Mouse (Mus musculus) ES-E14 (cell line): ENCODE measurements around the gene Larp1b. TPM values are rescaled to one million over a fixed set of nuclear protein-coding genes. Genes with fewer than 3 reads are reported as not detected.

Experiments
- DNase-seq: peaks from one replicate; pipeline ENCODE4 v3.0.0-alpha.2; 2013; ENCODE audit warnings: low read depth, low spot score
- H3K27ac ChIP-seq: 2 replicates; pipeline ENCODE4 v1.5.1; 2012; ENCODE audit warnings: low read depth, mild to moderate bottlenecking, low read length, moderate library complexity, mixed read lengths; ENCODE audit not compliant: poor library complexity, insufficient read depth, severe bottlenecking
- H3K36me3 ChIP-seq: 2 replicates; pipeline ENCODE4 v1.6.1; 2012; ENCODE audit warnings: mild to moderate bottlenecking, low read length, moderate library complexity, mixed read lengths; ENCODE audit not compliant: control insufficient read depth, poor library complexity, insufficient read depth, severe bottlenecking
- H3K4me1 ChIP-seq, 2 experiments: fragments of 150-350 bp in 1 of 2; sonication (generic) in 1 of 2; 2 replicates each; pipeline ENCODE4 v1.6.1; 2012; ENCODE audit warnings: low read length in 2 of 2, mild to moderate bottlenecking in 1 of 2, mixed read lengths in 1 of 2; ENCODE audit not compliant: control insufficient read depth in 2 of 2, insufficient read depth in 2 of 2, poor library complexity in 1 of 2
- H3K4me3 ChIP-seq, 2 experiments: fragments of 150-350 bp in 1 of 2; sonication (generic) in 1 of 2; 2 replicates each; pipeline ENCODE4 v1.5.1; 2012; ENCODE audit warnings: low read length in 2 of 2, low read depth in 1 of 2, mild to moderate bottlenecking in 1 of 2, mixed read lengths in 1 of 2; ENCODE audit not compliant: insufficient read depth in 1 of 2, poor library complexity in 1 of 2, severe bottlenecking in 1 of 2
- H3K9ac ChIP-seq: 2 replicates; pipeline ENCODE4 v1.6.1; 2012; ENCODE audit warnings: low read depth, mild to moderate bottlenecking, low read length, mixed read lengths; ENCODE audit not compliant: poor library complexity, insufficient read depth, severe bottlenecking
- H3K9me3 ChIP-seq: fragments of 150-350 bp; sonication (generic); 2 replicates; pipeline ENCODE4 v1.6.1; 2012; ENCODE audit warnings: low read depth, mild to moderate bottlenecking, low read length; ENCODE audit not compliant: control insufficient read depth, insufficient read depth
- CHD2 ChIP-seq: IDR thresholded peaks from 2 replicates; pipeline ENCODE4 v1.6.1; 2014; ENCODE audit warnings: mild to moderate bottlenecking, low read depth, low read length, inconsistent platforms
- HCFC1 ChIP-seq: IDR thresholded peaks from 2 replicates; pipeline ENCODE4 v1.6.1; 2012; ENCODE audit warnings: low read length, inconsistent platforms, borderline replicate concordance; ENCODE audit not compliant: insufficient read depth
- MAFK ChIP-seq: IDR thresholded peaks from 2 replicates; pipeline ENCODE4 v1.6.1; 2014; ENCODE audit warnings: mild to moderate bottlenecking, low read depth, low read length, inconsistent platforms; ENCODE audit not compliant: insufficient read depth
- ZC3H11A ChIP-seq: IDR thresholded peaks from 2 replicates; pipeline ENCODE4 v1.6.1; 2012; ENCODE audit warnings: low read depth, mild to moderate bottlenecking, inconsistent platforms, low read length, borderline replicate concordance
- ZNF384 ChIP-seq: IDR thresholded peaks from 2 replicates; pipeline ENCODE4 v1.6.1; 2012; ENCODE audit warnings: low read depth, low read length, inconsistent platforms
- in situ Hi-C, 2 experiments: fragments of 600-800 bp; cut with MboI; formaldehyde crosslinking; loops; one replicate each; pipeline ENCODE4 v1.15.1; 2025; ENCODE audit warnings: low sequenced_read_pairs in 2 of 2, inconsistent platforms in 1 of 2; ENCODE audit not compliant: unreplicated experiment in 2 of 2
- total RNA-seq: library from RNA; depleted of rRNA; stranded (reverse); fragments of 300-350 nt; gene quantifications from 2 replicates; pipeline ENCODE4 v1.2.3, GENCODE M21; 2012

Gene Larp1b
- total RNA-seq, 1 experiment, result 9.4 TPM

GRCm38 (mm10) chr3:40958831-40959230, 9.2 kb downstream of the Larp1b start:
- H3K27ac ChIP-seq, result no peak overlapping the region
- no peak for DNase-seq
- in situ Hi-C loops, result no loop called here
- H3K4me1 ChIP-seq, result no peaks in the 10 kb centered on the region
- TF ChIP-seq ZNF384, result no peak
- TF ChIP-seq ZC3H11A, result no peak
- TF ChIP-seq MAFK, result no peak
- no peak for TF ChIP-seq HCFC1
- no peak for TF ChIP-seq CHD2
- no peaks in the 10 kb centered on the region for H3K9me3 ChIP-seq
- no peak overlapping the region for H3K9ac ChIP-seq
- H3K36me3 ChIP-seq, result no peaks in the 10 kb centered on the region
- no peak overlapping the region for H3K4me3 ChIP-seq

- Histone ChIP-seq H3K9me3 (no peaks in the 10 kb centered on the region), H3K4me1 (no peaks in the 10 kb centered on the region), H3K36me3 (no peaks in the 10 kb centered on the region), H3K9ac (no peak overlapping the region), H3K27ac (no peak overlapping the region), H3K4me3 (no peak overlapping the region)
- TF ChIP-seq ZNF384, result no peak
- TF ChIP-seq HCFC1, result no peak
- no peak for DNase-seq
- in situ Hi-C loops, result no loop called here
These were observed 31.1 kb downstream of the Larp1b start for GRCm38 (mm10) chr3:40980758-40981157.

- Histone ChIP-seq H3K9ac (no peak overlapping the region), H3K9me3 (no peaks in the 10 kb centered on the region), H3K4me1 (no peaks in the 10 kb centered on the region), H3K36me3 (no peaks in the 10 kb centered on the region), H3K27ac (no peak overlapping the region), H3K4me3 (no peak overlapping the region)
- in situ Hi-C loops, result no loop called here
- TF ChIP-seq CHD2 (no peak), HCFC1 (no peak), MAFK (no peak), ZNF384 (no peak), ZC3H11A (no peak)
- no peak for DNase-seq
These were observed 37.9 kb downstream of the Larp1b start for GRCm38 (mm10) chr3:40987539-40987938.

DNA sequence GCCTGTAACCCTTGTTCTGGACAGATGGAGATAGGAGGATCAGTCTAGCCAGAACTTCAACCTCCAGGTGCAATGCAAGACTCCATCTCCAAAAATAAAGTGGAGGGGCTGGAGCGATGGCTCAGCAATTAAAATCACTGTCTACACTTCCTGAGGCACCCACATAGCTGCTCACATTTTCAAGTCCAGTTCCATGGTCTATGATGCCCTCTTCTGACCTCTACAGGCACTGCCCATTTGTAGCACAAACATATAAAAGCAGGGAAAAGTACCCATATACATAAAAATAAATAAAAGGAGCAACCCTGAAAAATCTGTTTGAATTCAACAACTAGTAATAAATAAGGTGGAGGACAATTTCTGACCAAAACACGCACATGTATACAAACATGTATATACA, 39.1 kb downstream of the Larp1b start:
- H3K36me3 ChIP-seq, result no peaks in the 10 kb centered on the region
- in situ Hi-C loops, result no loop called here
- no peak for TF ChIP-seq MAFK
- no peak for TF ChIP-seq HCFC1
- TF ChIP-seq CHD2, result no peak
- TF ChIP-seq ZC3H11A, result no peak
- no peak for TF ChIP-seq ZNF384
- no peaks in the 10 kb centered on the region for H3K9me3 ChIP-seq
- H3K4me3 ChIP-seq, result no peak overlapping the region
- H3K4me1 ChIP-seq, result no peaks in the 10 kb centered on the region
- H3K9ac ChIP-seq, result no peak overlapping the region
- no peak overlapping the region for H3K27ac ChIP-seq
- DNase-seq, result no peak

- DNase-seq, result no peak
- in situ Hi-C loops, result no loop called here
- no peak overlapping the region for H3K9ac ChIP-seq
These were observed 41.9 kb downstream of the Larp1b start for GRCm38 (mm10) chr3:40991541-40991940.

More at GRCm38 (mm10) chr3:40991541-40991940, 41.9 kb downstream of the Larp1b start:
- no peaks in the 10 kb centered on the region for H3K4me1 ChIP-seq
- H3K4me3 ChIP-seq, result no peak overlapping the region
- no peaks in the 10 kb centered on the region for H3K9me3 ChIP-seq
- TF ChIP-seq ZNF384 (no peak), CHD2 (no peak), HCFC1 (no peak), MAFK (no peak)
- H3K27ac ChIP-seq, result no peak overlapping the region
- H3K36me3 ChIP-seq, result no peaks in the 10 kb centered on the region
